Mouse (Mus musculus) lung, embryonic 16.5 days (tissue): ENCODE data around the gene Psma5. TPM values are rescaled to one million over a fixed set of nuclear protein-coding genes. Genes with fewer than 3 reads are reported as not detected.
A peak's percentile ranks its signal among the peaks of the same experiment; 100 is the strongest.

Experiments used
- ATAC-seq: fragments of 200-750 bp; cut with Nextera tagmentation; 2 replicates; pipeline ENCODE4 v1.8.0; 2017; ENCODE audit warnings: low read depth, mild to moderate bottlenecking, moderate library complexity
- H3K27ac ChIP-seq: fragments of 300-500 bp; sonication (generic); 2 replicates; pipeline ENCODE4 v1.5.1; 2014; ENCODE audit warnings: mild to moderate bottlenecking, control low read depth, low read length
- H3K27me3 ChIP-seq: fragments of 300-500 bp; sonication (generic); 2 replicates; pipeline ENCODE4 v1.6.1; 2014; ENCODE audit warnings: low read depth, low read length, mixed read lengths; ENCODE audit not compliant: control insufficient read depth, insufficient read depth
- H3K36me3 ChIP-seq: fragments of 300-500 bp; sonication (generic); 2 replicates; pipeline ENCODE4 v1.6.1; 2014; ENCODE audit warnings: low read length; ENCODE audit not compliant: control insufficient read depth, insufficient read depth
- H3K4me1 ChIP-seq: fragments of 300-500 bp; sonication (generic); replicated peaks from 2 replicates; pipeline ENCODE4 v1.6.1; 2014; ENCODE audit warnings: low read length, mixed read lengths; ENCODE audit not compliant: control insufficient read depth, insufficient read depth
- H3K4me2 ChIP-seq: fragments of 300-500 bp; sonication (generic); 2 replicates; pipeline ENCODE4 v1.6.1; 2014; ENCODE audit warnings: low read depth, low read length, control low read depth
- H3K4me3 ChIP-seq: fragments of 300-500 bp; sonication (generic); 2 replicates; pipeline ENCODE4 v1.5.1; 2014; ENCODE audit warnings: mild to moderate bottlenecking, low read length, control low read depth
- H3K9ac ChIP-seq: fragments of 300-500 bp; sonication (generic); 2 replicates; pipeline ENCODE4 v1.6.1; 2014; ENCODE audit warnings: low read length, control low read depth
- H3K9me3 ChIP-seq: fragments of 300-500 bp; sonication (generic); 2 replicates; pipeline ENCODE4 v1.6.1; 2016; ENCODE audit warnings: low read length; ENCODE audit not compliant: control insufficient read depth
- WGBS: fragments of 180-500 bp; shearing (Covaris S2); extraction: QIAGEN DNeasy Blood & Tissue Kit; methylation state at CpG from one replicate; pipeline ENCODE4 v1.1.7; 2014; 5-methylcytosine and 5-hydroxymethylcytosine counted together
- polyA plus RNA-seq: library from polyadenylated mRNA; unstranded; fragments of >200 nt; fragmentation: Nextera tagmentation; extraction: Ambion mirVana; gene quantifications from 2 replicates; pipeline ENCODE4 v1.2.1, GENCODE M21; 2015

The Psma5 gene
- 254 and 275 TPM in 2 replicates for polyA plus RNA-seq

GRCm38 (mm10) chr3:108256719-108257637 is at the start of gene Psma5:
Gene Psma5 (plus strand): TSS chr3:108256926.
- Histone ChIP-seq H3K27ac (peak within 1 kb of the TSS; percentile 49), H3K4me3 (peak within 1 kb of the TSS; percentile 98), H3K9me3 (no peaks in the 10 kb centered on the region), H3K9ac (peak within 1 kb of the TSS; percentile 92), H3K36me3 (no peaks in the 10 kb centered on the region; the same call in 1 of the 2 replicates), H3K4me2 (peak within 1 kb of the TSS; percentile 89), H3K27me3 (no peaks in the 10 kb centered on the region), H3K4me1 (peaks cover 8% of the 10 kb centered on the region)
- ATAC-seq = peak; percentile 99
- whole genome bisulfite sequencing = under 1% methylated on average over 78 of the region's 79 CpGs

GRCm38 (mm10) chr3:108209001-108209400 is 47.7 kb upstream of the Psma5 start:
- H3K4me2 ChIP-seq = peak overlapping the region; percentile 72
- H3K4me1 ChIP-seq = peaks cover 27% of the 10 kb centered on the region
- no peaks in the 10 kb centered on the region for H3K27me3 ChIP-seq
- ATAC-seq = no peak
- H3K9ac ChIP-seq = peak overlapping the region; percentile 80
- H3K4me3 ChIP-seq = peak overlapping the region; percentile 71
- 69% methylated on average over 3 of the region's 3 CpGs for WGBS
- no peak overlapping the region for H3K27ac ChIP-seq
- peaks cover 4% of the 10 kb centered on the region; the same call in 1 of the 2 replicates for H3K36me3 ChIP-seq
- H3K9me3 ChIP-seq = no peaks in the 10 kb centered on the region

GRCm38 (mm10) chr3:108209536-108209935 is 47.2 kb upstream of the Psma5 start:
- no peak overlapping the region for H3K27ac ChIP-seq
- ATAC-seq = no peak
- WGBS = 2% methylated on average over 8 of the region's 8 CpGs

GRCm38 (mm10) chr3:108209946-108210770 is 46.6 kb upstream of the Psma5 start:
- Histone ChIP-seq H3K9ac (peak overlapping the region; percentile 80), H3K4me1 (peaks cover 27% of the 10 kb centered on the region), H3K27ac (peak overlapping the region; percentile 87), H3K9me3 (no peaks in the 10 kb centered on the region), H3K4me2 (peak overlapping the region; percentile 72), H3K27me3 (no peaks in the 10 kb centered on the region), H3K36me3 (peaks cover 4% of the 10 kb centered on the region; the same call in 1 of the 2 replicates), H3K4me3 (peak overlapping the region; percentile 71)
- under 1% methylated on average over 62 of the region's 72 CpGs for WGBS
- ATAC-seq = peak; percentile 95

More at GRCm38 (mm10) chr3:108209536-108209935, 47.2 kb upstream of the Psma5 start:
- peak overlapping the region; percentile 71 for H3K4me3 ChIP-seq
- H3K9me3 ChIP-seq = no peaks in the 10 kb centered on the region
- no peaks in the 10 kb centered on the region for H3K27me3 ChIP-seq
- peak overlapping the region; percentile 80 for H3K9ac ChIP-seq
- H3K36me3 ChIP-seq = peaks cover 4% of the 10 kb centered on the region; the same call in 1 of the 2 replicates
- H3K4me2 ChIP-seq = peak overlapping the region; percentile 72
- peaks cover 27% of the 10 kb centered on the region for H3K4me1 ChIP-seq

- 0% methylated on average over 14 of the region's 14 CpGs for WGBS
Measured at GRCm38 (mm10) chr3:108210771-108211139, 46.0 kb upstream of the Psma5 start, which contains the start of gene Atxn7l2. Gene Atxn7l2 (minus strand): TSS chr3:108210934.

GRCm38 (mm10) chr3:108211845-108212244 is 44.9 kb upstream of the Psma5 start:
- ATAC-seq = no peak
- 64% methylated on average over 6 of the region's 6 CpGs for WGBS
- Histone ChIP-seq H3K4me3 (no peak overlapping the region), H3K4me1 (peaks cover 24% of the 10 kb centered on the region), H3K36me3 (no peaks in the 10 kb centered on the region), H3K4me2 (no peak overlapping the region), H3K27me3 (no peaks in the 10 kb centered on the region), H3K9me3 (no peaks in the 10 kb centered on the region), H3K27ac (no peak overlapping the region), H3K9ac (no peak overlapping the region)

More at GRCm38 (mm10) chr3:108210771-108211139, 46.0 kb upstream of the Psma5 start, which contains the start of gene Atxn7l2:
- Histone ChIP-seq H3K9ac (peak within 1 kb of the TSS; percentile 80), H3K27me3 (no peaks in the 10 kb centered on the region), H3K36me3 (peaks cover 4% of the 10 kb centered on the region; the same call in 1 of the 2 replicates), H3K4me3 (peak within 1 kb of the TSS; percentile 71), H3K4me2 (peak within 1 kb of the TSS; percentile 72), H3K9me3 (no peaks in the 10 kb centered on the region), H3K4me1 (peaks cover 27% of the 10 kb centered on the region), H3K27ac (peak within 1 kb of the TSS; percentile 87)
- ATAC-seq = peak; percentile 68

GRCm38 (mm10) chr3:108212406-108212805 is 44.3 kb upstream of the Psma5 start:
- Histone ChIP-seq H3K4me1 (peaks cover 19% of the 10 kb centered on the region), H3K4me3 (no peak overlapping the region), H3K9ac (no peak overlapping the region), H3K9me3 (no peaks in the 10 kb centered on the region), H3K36me3 (no peaks in the 10 kb centered on the region), H3K27me3 (no peaks in the 10 kb centered on the region), H3K27ac (no peak overlapping the region), H3K4me2 (no peak overlapping the region)
- no peak for ATAC-seq
- 79% methylated on average over 8 of the region's 8 CpGs for WGBS

GRCm38 (mm10) chr3:108214734-108215133 is 42.0 kb upstream of the Psma5 start:
- Histone ChIP-seq H3K4me3 (no peak overlapping the region), H3K36me3 (no peaks in the 10 kb centered on the region), H3K9me3 (no peaks in the 10 kb centered on the region), H3K27ac (no peak overlapping the region), H3K27me3 (no peaks in the 10 kb centered on the region), H3K4me2 (no peak overlapping the region), H3K9ac (no peak overlapping the region), H3K4me1 (peaks cover 4% of the 10 kb centered on the region)
- no peak for ATAC-seq
- WGBS = 8% methylated on average over 5 of the region's 5 CpGs
